Mouse (Mus musculus) left cerebral cortex, postnatal 10 days (tissue): ENCODE measurements at regions not wholly inside any gene's neighbourhood (a gene's known extent, or its start where the extent isn't known, plus 50 kb on each side); places are given as distances from the start of the nearest gene placed in this dataset.

ENCODE experiments used
- DNase-seq, 2 experiments: peaks; one replicate each; pipeline ENCODE4 v3.0.0; 2021 to 2022; ENCODE audit warnings: low spot score in 2 of 2, mixed read lengths in 1 of 2; ENCODE audit errors: extremely low spot score in 1 of 2
- intact Hi-C: fragments of 180-260 bp; cut with DNase I; formaldehyde crosslinking; loops from one replicate; pipeline ENCODE4 v1.15.1; 2025

DNA sequence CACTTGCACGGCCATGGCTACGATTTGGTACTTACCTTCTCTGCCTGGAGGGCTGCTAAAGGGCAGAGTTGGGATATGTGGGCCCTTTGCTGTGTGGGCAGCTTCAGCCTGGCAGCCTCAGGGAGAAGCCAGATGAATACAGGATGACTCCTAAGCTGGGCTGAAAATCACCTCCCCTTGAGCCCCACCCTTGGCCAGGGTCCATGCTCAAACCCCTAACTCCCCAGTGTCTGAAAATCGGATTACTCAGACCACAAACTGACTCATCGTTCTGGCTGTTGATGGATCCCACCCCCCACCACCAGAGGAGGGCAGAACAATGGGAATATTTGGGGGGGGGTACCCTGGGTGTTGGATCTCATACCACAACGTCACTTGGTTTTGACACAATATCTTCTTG is 471.6 kb downstream of the Med13l start:
- intact Hi-C loops: no loop called here
- DNase-seq: no peak

DNA sequence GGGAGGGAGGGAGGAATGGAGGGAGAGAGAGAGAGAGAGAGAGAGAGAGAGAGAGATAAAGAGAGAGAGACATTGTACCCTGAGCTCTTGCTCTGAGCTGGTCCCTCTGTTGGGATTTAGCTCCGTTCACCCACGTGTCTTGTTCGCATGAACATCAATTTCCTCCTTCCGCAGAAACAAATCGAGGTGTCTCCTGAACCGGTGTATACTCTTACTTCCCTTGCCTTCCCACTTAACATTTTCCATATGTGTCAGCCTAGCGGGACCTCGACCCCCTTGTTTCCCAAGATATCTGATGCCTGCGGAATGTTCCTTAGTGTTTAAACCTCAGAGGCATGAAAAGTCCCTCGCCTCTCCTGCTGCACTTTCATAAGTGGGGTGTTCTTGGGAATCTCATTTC is 484.1 kb downstream of the Med13l start:
- DNase-seq: no peak
- intact Hi-C loops: no loop called here

DNA sequence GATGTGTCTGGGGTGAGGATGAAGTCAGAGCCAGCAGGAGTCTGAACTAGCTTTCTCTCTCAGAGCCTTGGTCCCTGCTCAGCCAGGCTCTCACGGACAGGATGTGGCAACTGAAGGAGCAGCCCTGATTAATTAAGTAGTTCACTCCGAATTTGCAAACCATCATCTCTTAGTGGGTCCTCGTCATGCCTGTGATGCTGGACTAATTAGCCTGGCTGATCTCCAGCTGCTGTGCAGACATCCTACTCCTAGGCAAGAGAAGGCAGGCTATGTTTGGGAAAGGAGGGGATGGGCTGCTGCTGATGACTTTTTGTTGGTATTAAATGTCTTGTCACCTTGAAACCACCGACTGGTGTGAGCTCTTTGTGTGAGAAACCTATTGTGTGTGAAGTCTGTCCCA is 487.1 kb downstream of the Med13l start:
- intact Hi-C loops: no loop called here
- DNase-seq: no peak

DNA sequence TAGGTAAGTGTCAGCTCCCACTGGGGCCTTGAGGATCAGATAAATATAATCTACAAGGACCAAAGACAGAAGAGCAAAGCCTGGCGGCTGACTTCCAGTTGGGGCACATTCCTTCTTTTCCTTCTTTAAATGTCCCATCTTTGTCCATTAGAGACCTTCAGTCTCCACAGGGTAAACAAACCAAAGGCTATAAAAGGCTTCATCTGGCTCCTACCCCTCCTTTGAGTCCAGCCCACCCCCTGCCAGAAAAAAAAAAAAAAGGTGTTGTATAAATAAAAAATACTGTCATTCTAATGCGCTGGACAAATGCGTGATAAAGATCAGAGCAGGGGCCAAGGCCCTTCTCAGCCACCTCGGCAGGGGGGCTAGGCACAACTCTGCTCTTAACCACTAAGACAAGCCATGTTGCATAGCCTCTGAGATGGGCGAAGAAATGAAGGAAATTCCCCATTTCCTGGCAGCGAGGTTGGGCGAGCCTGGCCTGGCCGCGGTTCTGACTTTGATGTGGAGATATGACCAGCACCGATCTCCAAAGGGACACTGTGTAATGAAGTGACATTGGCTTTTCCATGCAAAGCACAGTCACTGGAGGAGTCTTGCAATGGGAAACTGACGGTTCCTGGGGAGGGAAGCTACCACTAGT is 492.0 kb downstream of the Med13l start:
- DNase-seq: peak in 1 of 2 experiments; percentile 43
- intact Hi-C loops: no loop called here

DNA sequence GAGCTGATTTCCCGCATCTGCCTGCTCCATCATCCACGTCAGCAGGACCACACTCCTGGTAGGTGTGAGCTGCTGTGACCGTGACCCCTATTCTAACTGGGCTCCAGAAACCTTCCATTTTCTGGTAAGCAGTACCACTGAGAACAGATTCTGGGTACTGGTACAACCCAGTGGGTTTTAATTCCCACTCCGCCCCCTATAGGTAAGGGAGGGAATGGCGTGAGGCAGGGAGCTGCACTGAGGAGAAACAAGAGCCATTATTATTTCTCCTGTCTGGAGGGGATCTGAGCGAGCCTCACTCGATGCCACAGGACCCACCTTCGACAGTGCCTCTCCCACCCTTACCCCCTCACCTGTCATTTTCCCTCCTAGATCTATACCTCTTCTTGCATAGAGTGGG is 493.3 kb downstream of the Med13l start:
- intact Hi-C loops: no loop called here

DNA sequence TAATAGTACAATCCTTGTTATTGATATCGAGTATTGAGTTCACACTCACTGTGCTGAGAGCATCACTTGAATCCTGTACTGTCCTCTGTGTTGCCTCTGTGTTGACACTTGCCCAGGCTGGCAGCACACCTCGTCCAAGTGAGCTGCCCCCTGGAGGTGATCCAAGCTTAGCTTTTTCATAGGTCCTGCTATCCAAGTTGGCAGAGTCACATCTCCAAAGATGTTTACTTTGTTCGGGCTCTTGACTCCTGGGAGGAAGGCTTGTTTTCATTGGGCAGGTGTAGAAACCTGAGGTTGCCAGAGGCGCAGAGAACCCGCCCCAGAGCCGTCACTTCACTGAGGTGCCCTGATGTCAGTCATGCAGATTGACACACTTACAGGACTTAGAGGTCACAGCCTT is 493.9 kb downstream of the Med13l start:
- intact Hi-C loops: no loop called here
- DNase-seq: no peak

More for the DNA sequence above, 493.3 kb downstream of the Med13l start:
- no peak for DNase-seq

DNA sequence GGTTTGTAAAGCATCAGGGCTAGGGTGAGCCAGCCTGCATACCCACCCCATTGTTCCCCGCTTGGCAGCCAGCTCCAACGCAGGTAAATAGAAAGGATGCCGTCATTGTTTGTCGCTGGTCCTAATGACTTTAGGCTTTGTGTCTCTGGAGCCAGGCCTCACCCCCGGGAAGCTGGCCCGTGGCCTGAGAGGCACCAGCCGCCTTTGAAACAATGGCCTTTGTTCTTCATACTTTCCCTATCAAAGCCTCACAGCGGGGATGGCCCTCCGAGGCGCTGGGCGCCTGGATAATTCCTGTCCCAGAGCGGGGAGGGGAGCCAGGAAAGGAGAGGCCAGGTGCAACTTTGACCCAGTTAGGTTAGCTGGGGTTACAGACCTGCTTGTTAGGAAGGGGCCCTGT is 495.0 kb downstream of the Med13l start:
- peak in 1 of 2 experiments; percentile 88 for DNase-seq
- intact Hi-C loops: no loop called here

DNA sequence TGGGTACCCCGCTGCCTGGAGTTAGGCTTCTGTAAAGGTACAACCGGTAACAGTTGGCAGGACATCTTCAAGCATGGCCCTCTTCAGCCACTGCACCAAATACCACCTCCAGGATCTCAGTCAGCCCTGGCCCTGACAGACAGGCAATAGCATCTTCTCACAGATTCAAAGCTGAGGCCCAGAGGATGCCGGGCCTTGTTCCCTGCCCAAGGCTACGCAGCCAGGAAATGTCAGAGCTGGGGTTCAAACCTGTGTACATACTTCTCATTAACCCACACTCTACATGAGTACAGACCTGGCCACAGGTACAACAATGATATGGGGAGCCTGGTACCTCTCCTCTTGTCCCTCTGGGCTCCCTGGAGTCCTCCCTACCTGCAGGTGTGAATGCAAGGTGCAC is 497.3 kb downstream of the Med13l start:
- intact Hi-C loops: no loop called here
- no peak for DNase-seq

DNA sequence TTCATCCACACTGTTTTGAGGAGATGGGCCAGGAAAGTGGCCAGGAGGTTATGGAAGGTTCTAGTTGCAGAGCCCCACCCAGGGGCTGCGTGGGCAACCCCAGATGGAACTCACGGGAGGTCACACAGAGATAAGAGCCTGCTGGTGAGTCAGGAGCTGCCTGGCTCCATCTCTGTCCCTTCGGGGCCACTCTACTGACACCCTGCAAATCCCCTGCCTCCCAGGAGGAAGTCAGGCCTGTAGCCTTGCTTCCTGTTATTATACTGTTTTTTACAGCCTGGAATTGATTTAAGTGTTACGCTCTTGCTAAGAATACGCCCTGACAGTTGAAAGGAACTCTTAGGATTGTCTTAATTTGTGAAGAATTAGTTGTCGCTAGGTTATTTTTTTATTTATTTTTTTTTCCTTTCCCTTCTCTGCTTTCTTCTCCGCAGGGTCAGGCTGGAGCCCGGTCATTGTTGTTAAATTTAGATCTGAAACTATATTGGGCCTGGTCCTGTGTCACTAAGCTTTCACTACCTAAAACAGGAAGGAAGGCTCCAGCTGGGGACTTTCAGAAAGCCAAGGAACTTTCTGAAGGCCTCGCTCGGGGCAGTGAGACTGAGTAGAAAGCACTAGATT is 497.9 kb downstream of the Med13l start:
- intact Hi-C loops: no loop called here
- peak in 1 of 2 experiments; percentile 47 for DNase-seq

DNA sequence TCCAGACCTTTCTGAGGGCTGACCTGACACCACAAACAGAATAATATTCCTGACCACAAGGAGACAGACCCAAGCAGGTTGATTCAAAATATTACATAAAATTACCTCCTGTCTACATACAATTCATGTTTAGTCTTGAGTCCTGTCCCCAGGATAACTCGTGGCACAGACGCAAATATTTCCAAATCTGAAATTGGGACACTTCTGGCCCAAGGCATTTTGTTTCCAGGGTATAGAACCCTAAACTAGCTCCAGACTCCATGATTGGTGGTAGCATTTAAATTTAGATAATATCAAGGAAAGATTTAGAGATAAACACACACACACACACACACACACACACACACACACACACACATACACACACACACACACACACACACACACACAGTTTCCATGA is 498.7 kb downstream of the Med13l start:
- intact Hi-C loops: no loop called here
- DNase-seq: no peak

DNA sequence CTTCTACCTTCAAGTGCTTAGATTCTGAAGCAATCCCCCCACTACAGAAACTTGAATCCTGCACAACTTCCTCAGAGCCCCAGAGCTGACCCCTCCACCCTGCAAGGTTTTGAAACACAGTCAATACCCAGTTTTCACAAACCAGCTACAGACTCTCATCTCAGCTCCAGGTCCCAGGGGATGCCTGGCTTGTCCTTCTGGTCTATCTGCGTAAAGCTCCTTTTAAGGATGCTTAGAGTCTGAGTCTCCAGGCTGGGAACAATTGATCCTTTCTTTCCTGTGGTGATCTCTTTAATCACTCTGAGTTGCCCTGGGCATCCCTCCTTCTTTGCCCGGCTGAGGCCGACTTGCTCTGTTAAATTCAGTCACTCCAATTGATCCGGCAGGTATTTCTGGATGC is 500.4 kb downstream of the Med13l start:
- no peak for DNase-seq
- intact Hi-C loops: no loop called here

DNA sequence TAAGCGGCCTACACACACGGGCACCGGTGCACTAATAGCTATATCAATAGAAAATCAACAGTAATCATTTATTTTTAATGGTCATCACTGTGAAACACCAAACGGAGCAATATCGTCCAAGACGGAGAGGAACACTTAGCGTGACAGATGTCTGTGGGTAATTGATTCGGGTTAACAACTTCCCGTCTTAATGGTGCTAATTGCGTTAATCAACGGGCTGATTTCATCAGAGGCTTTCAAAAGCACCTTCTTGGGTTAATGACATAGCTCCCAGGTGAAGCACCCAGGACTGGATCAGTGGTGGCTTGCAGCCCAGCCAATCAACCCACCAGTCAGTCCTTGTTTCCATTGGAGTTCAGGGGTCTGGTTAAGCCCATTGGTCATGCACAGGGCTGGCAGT is 502.0 kb downstream of the Med13l start:
- no peak for DNase-seq
- intact Hi-C loops: no loop called here

DNA sequence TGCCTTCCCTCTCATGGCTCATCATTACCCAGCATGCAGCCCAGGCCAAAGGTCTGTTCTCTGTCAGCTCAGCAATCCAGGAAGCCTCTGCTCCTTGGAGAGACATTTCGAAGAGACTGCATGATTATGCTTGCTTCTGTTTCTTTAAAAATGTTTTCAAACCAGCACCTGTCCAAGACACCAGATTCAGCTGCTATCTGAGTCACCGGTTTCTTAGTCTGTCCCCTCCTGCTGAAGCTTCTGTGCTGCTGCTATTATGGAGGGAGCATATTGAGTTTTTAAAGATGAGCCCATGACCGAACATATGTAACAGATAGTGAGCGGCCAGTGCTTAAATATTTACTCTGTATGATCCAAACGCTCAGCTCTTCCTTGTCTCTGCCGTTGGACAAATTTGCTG is 506.2 kb downstream of the Med13l start:
- intact Hi-C loops: no loop called here
- no peak for DNase-seq

DNA sequence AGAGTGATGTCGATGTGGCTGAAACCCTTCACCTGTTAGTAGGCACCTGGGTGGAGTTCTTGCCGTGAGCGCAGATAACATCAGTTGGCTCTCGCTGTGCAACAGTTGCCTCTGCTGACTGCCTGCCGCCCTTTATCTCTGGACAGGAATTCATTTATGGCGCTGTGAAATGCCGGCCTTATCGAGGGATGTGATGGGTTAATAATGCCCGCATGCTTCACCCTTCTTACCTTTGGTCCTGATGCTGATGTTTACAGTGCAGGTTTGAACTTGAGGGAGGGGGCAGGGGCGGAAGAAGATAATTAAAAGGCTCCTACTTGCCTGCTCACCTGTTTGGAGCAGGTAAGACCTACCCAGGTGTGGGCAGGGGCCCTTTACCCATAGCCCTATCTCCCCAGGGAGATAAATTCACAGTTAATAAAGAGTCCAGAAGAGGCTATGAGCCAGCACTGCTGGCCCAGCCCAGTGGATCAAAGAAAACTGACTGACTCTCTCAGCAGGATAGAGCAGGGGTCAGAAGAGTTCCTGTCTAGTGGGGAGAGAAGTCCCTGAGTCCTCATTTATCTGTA is 509.4 kb downstream of the Med13l start:
- DNase-seq: no peak
- intact Hi-C loops: no loop called here

DNA sequence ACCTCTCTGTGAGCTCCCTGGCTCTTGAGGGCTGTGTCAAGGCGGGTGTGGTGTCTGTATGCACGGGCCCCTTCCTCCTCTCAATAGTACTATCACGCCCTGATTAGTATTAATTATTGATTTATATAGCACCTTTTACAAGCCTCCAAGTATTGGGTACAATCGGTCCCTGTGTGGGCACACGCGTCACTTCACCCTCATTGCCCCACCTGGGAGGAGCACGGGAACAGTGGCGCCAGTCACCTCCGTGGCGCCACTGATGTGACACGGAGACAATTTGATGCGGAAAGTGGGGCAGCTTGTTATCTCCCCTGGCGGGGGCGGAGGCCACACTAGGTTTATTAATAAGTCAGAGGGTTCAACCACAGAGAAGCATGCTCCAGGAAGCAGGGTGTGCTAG is 512.2 kb downstream of the Med13l start:
- DNase-seq: no peak
- intact Hi-C loops: no loop called here

DNA sequence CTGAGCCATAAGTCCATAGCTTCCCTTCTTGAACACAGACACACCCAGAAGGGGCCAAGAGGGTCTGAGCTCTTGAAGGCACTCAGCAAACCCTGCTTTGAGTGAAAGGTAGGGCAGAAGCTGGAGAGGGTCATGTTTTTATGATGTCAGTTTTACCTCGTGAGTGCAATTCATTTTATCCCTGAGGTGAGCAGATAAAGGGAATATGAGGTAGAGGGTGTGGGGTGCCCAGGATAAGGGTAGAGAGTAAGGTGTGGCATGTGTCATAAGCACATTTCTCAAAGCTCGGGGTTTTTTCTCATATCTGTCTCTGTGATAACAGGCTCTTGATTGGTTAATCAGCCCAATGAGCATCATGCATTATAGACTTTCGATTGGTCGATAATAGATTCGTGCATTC is 520.3 kb downstream of the Med13l start:
- DNase-seq: no peak
- intact Hi-C loops: no loop called here

DNA sequence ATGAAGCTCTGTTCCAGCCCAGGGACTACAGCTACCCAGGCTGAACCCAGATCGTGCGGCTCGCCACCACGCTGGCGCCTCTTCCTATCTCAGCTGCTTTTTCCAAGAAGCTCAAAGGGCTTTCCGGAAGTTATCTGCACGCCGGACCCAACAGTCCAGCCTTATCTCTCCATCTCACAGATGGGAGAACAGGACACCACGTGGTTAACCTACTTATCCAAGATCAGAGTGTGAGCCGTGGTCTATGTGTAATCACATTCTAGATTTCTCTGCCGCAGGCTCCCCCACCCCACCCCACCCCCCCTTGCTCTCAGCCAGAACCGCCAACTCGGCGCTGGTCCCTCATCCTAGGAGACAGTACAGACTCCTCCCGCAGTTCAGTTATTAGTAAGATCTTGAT is 522.4 kb downstream of the Med13l start:
- intact Hi-C loops: no loop called here
- no peak for DNase-seq

DNA sequence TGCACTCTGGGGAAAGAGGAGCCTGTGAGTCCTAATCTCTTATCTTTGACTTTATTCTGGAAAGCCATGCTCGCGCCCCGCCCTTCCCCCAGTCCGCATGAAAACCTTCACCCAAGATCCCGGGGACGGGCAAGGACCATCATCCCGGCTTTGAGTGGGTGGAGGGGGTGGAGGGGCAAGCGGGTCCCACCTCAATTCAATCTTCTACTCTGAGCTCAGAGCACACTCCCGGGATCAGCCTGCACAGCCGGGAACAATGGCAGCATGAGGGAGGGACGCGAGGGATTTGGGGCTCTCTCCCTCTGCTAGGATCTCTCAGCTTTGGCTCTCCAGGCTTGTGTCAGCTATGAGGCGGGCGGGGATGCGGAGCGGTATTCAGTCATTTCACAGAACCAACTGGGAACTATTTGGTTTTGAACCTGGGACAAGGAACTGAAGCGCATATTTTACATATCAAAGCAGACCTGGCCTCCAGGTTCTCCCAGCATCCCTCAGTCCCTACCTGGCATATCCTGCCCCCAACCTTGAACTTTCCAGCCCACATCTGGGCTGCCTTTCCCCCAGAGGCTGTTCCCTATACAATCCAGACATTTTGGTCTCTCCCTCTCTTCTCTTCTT is 537.2 kb downstream of the Med13l start:
- DNase-seq: no peak
- intact Hi-C loops: no loop called here

DNA sequence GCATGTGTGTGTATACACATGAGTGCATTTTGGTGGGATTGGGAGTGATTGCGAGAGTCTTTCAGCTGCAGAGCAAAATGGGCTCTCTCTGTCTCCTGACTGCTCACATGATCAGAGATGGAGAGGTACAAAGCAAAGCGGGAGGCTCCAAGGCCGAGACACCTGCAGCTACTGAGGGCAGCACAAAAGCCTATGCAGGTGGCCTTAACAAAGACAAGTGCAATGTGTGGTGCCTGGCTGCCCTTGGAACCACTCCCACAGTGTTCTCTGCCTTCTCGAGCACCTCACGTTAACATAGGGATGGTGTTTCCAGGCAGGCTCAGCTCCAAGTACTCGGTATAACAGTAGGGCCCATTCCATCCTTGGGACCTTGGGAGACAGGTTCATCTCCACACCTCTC is 539.3 kb downstream of the Med13l start:
- intact Hi-C loops: no loop called here
- DNase-seq: no peak

DNA sequence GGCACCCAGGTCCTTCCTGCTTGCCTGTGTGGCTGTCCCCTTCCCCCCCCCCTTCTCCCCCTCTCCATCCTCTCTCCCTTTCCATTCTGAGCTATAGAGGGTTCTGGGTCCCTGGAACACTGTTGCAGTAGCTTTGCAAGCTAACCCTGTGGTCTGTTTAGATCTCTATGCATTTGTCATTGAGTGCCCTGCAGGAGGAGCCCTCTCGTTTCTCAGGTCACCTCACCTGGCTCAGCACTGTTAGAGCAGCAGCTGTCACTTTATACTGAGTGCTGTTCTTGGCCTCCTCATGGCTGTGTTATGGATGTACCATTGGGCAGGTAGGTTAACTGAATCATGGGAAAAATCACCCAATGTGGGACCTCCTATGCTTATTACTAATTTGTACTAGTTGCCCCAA is 543.0 kb downstream of the Med13l start:
- intact Hi-C loops: no loop called here
- no peak for DNase-seq
